Mouse (Mus musculus) midbrain, postnatal 0 days (tissue): ENCODE measurements around the gene Fuk. TPM values are rescaled to one million over a fixed set of nuclear protein-coding genes. Genes with fewer than 3 reads are reported as not detected.
"Not testable (repeated sequence)": the region's sequence is repeated elsewhere in the genome, so short reads cannot be mapped to it uniquely, and the experiment has no call there.

Source experiments
- ATAC-seq: fragments of 200-750 bp; cut with Nextera tagmentation; 2 replicates; pipeline ENCODE4 v1.8.0; 2017; ENCODE audit warnings: moderate number of reproducible peaks, mild to moderate bottlenecking, moderate TSS enrichment, moderate library complexity; ENCODE audit not compliant: low FRiP score
- DNase-seq: peaks from one replicate; pipeline ENCODE4 v3.0.0-alpha.2; 2015; ENCODE audit warnings: low spot score
- H3K27ac ChIP-seq: fragments of 300-500 bp; sonication (generic); 2 replicates; pipeline ENCODE4 v1.5.1; 2014; ENCODE audit warnings: low read depth, mild to moderate bottlenecking, low read length, mixed read lengths
- H3K27me3 ChIP-seq: fragments of 300-500 bp; sonication (generic); 2 replicates; pipeline ENCODE4 v1.6.1; 2014; ENCODE audit warnings: low read length, control low read depth, mixed read lengths; ENCODE audit not compliant: insufficient read depth
- H3K36me3 ChIP-seq: fragments of 300-500 bp; sonication (generic); 2 replicates; pipeline ENCODE4 v1.6.1; 2014; ENCODE audit warnings: low read length, control low read depth, mixed read lengths; ENCODE audit not compliant: insufficient read depth
- H3K4me1 ChIP-seq: fragments of 300-500 bp; sonication (generic); 2 replicates; pipeline ENCODE4 v1.6.1; 2014; ENCODE audit warnings: mild to moderate bottlenecking, control low read depth, antibody characterized with exemption, low read length, mixed read lengths; ENCODE audit not compliant: insufficient read depth
- H3K4me2 ChIP-seq: fragments of 300-500 bp; sonication (generic); 2 replicates; pipeline ENCODE4 v1.6.1; 2014; ENCODE audit warnings: low read depth, mild to moderate bottlenecking, low read length, mixed read lengths; ENCODE audit not compliant: poor library complexity, severe bottlenecking
- H3K4me3 ChIP-seq: fragments of 300-500 bp; sonication (generic); 2 replicates; pipeline ENCODE4 v1.5.1; 2014; ENCODE audit warnings: low read depth, mild to moderate bottlenecking, low read length, moderate library complexity
- H3K9ac ChIP-seq: fragments of 300-500 bp; sonication (generic); replicated peaks from 2 replicates; pipeline ENCODE4 v1.6.1; 2014; ENCODE audit warnings: mild to moderate bottlenecking, low read length, moderate library complexity, mixed read lengths; ENCODE audit not compliant: poor library complexity, severe bottlenecking
- H3K9me3 ChIP-seq: fragments of 300-500 bp; sonication (generic); 2 replicates; pipeline ENCODE4 v1.6.1; 2016; ENCODE audit warnings: low read length, control low read depth
- CTCF ChIP-seq: IDR thresholded peaks from 2 replicates; pipeline ENCODE4 v1.5.1; 2016; ENCODE audit warnings: antibody characterized with exemption, mild to moderate bottlenecking
- WGBS: fragments of 180-500 bp; shearing (Covaris S2); extraction: QIAGEN DNeasy Blood & Tissue Kit; methylation state at CpG from one replicate; pipeline ENCODE4 v1.1.7; 2014; 5-methylcytosine and 5-hydroxymethylcytosine counted together
- polyA plus RNA-seq: library from polyadenylated mRNA; unstranded; fragments of >200 nt; fragmentation: Nextera tagmentation; extraction: Ambion mirVana; gene quantifications from 2 replicates; pipeline ENCODE4 v1.2.1, GENCODE M21; 2015
- total RNA-seq: library from RNA; depleted of rRNA; stranded (reverse); fragments of >200 nt; gene quantifications from 2 replicates; pipeline ENCODE4 v1.2.3, GENCODE M21; 2014

Fuk gene
- total and polyA plus RNA-seq, 2 experiments from 2014 or later, result 4.4 to 15.5 TPM

- Histone ChIP-seq H3K36me3 (no peaks in the 10 kb centered on the region), H3K27me3 (no peaks in the 10 kb centered on the region), H3K4me3 (no peak overlapping the region), H3K4me2 (no peak overlapping the region), H3K9me3 (no peaks in the 10 kb centered on the region), H3K4me1 (peaks cover 13% of the 10 kb centered on the region), H3K9ac (no peak overlapping the region), H3K27ac (no peak overlapping the region)
- DNase-seq, result no peak
- WGBS, result 84% methylated on average over 11 of the region's 11 CpGs
- ATAC-seq, result no peak
- no peak for TF ChIP-seq CTCF
These were observed 15.7 kb upstream of the Fuk start for GRCm38 (mm10) chr8:110918027-110918426.

- TF ChIP-seq CTCF, result no peak
- H3K4me3 ChIP-seq, result no peak overlapping the region
- 53% methylated on average over 2 of the region's 2 CpGs for WGBS
- ATAC-seq (no peak), DNase-seq (peak; percentile 52)
- H3K27me3 ChIP-seq, result no peaks in the 10 kb centered on the region
- H3K9me3 ChIP-seq, result no peaks in the 10 kb centered on the region
- H3K4me1 ChIP-seq, result peaks cover 13% of the 10 kb centered on the region
- no peak overlapping the region for H3K9ac ChIP-seq
- no peak overlapping the region for H3K27ac ChIP-seq
- H3K4me2 ChIP-seq, result no peak overlapping the region
- H3K36me3 ChIP-seq, result no peaks in the 10 kb centered on the region
These were observed 15.1 kb upstream of the Fuk start for GRCm38 (mm10) chr8:110917415-110917814.

GRCm38 (mm10) chr8:110911576-110912570 is 9.6 kb upstream of the Fuk start:
- H3K27me3 ChIP-seq, result no peaks in the 10 kb centered on the region
- H3K27ac ChIP-seq, result no peak overlapping the region
- DNase-seq (no peak), ATAC-seq (no peak)
- 86% methylated on average over 15 of the region's 15 CpGs for WGBS
- no peak overlapping the region for H3K4me3 ChIP-seq
- no peaks in the 10 kb centered on the region for H3K36me3 ChIP-seq
- no peak for TF ChIP-seq CTCF
- H3K9ac ChIP-seq, result no peak overlapping the region
- no peaks in the 10 kb centered on the region for H3K4me1 ChIP-seq
- no peak overlapping the region for H3K4me2 ChIP-seq
- H3K9me3 ChIP-seq, result no peaks in the 10 kb centered on the region

- H3K27ac ChIP-seq, ATAC-seq, H3K36me3 ChIP-seq, H3K4me3 ChIP-seq, H3K27me3 ChIP-seq, H3K4me1 ChIP-seq, DNase-seq, H3K9me3 ChIP-seq, H3K4me2 ChIP-seq, H3K9ac ChIP-seq: not testable (repeated sequence)
These were observed 7.6 kb upstream of the Fuk start for GRCm38 (mm10) chr8:110909850-110910249.

GRCm38 (mm10) chr8:110906682-110907081 is 4.4 kb upstream of the Fuk start:
- no peak for ATAC-seq
- H3K4me3 ChIP-seq, result no peak overlapping the region
- no peak overlapping the region for H3K9ac ChIP-seq
- H3K27ac ChIP-seq, result no peak overlapping the region
- no peak for TF ChIP-seq CTCF
- H3K4me2 ChIP-seq, result no peak overlapping the region
- H3K27me3 ChIP-seq, result no peaks in the 10 kb centered on the region
- no peak for DNase-seq
- H3K36me3 ChIP-seq, result no peaks in the 10 kb centered on the region
- WGBS, result 97% methylated on average over 1 of the region's 1 CpGs
- H3K4me1 ChIP-seq, result no peaks in the 10 kb centered on the region
- no peaks in the 10 kb centered on the region for H3K9me3 ChIP-seq

- DNase-seq (no peak), ATAC-seq (no peak)
- Histone ChIP-seq H3K9me3 (no peaks in the 10 kb centered on the region), H3K9ac (no peak overlapping the region), H3K27me3 (no peaks in the 10 kb centered on the region), H3K36me3 (no peaks in the 10 kb centered on the region), H3K4me2 (no peak overlapping the region), H3K4me3 (no peak overlapping the region), H3K4me1 (no peaks in the 10 kb centered on the region), H3K27ac (no peak overlapping the region)
- TF ChIP-seq CTCF, result no peak
- 85% methylated on average over 6 of the region's 6 CpGs for WGBS
These were observed 3.1 kb upstream of the Fuk start for GRCm38 (mm10) chr8:110905404-110905803.
